Mouse (Mus musculus) hindbrain, embryonic 11.5 days (tissue): ENCODE measurements around the gene 4931406P16Rik. TPM values are rescaled to one million over a fixed set of nuclear protein-coding genes. Genes with fewer than 3 reads are reported as not detected.

Experiments
- ATAC-seq: fragments of 200-750 bp; cut with Nextera tagmentation; 2 replicates; pipeline ENCODE4 v1.8.0; 2017; ENCODE audit warnings: mild to moderate bottlenecking, moderate TSS enrichment, moderate library complexity; ENCODE audit not compliant: low FRiP score
- DNase-seq: peaks from one replicate; pipeline ENCODE4 v3.0.0-alpha.2; 2015; ENCODE audit warnings: low spot score
- H3K27ac ChIP-seq: fragments of 300-500 bp; sonication (generic); 2 replicates; pipeline ENCODE4 v1.5.1; 2014; ENCODE audit warnings: mild to moderate bottlenecking, low read depth, low read length
- H3K27me3 ChIP-seq: fragments of 300-500 bp; sonication (generic); 2 replicates; pipeline ENCODE4 v1.6.1; 2014; ENCODE audit warnings: mild to moderate bottlenecking, low read length, moderate library complexity, mixed read lengths; ENCODE audit not compliant: control insufficient read depth, insufficient read depth
- H3K36me3 ChIP-seq: fragments of 300-500 bp; sonication (generic); 2 replicates; pipeline ENCODE4 v1.6.1; 2014; ENCODE audit warnings: mild to moderate bottlenecking, low read length, moderate library complexity, mixed read lengths; ENCODE audit not compliant: control insufficient read depth, insufficient read depth
- H3K4me1 ChIP-seq: fragments of 300-500 bp; sonication (generic); replicated peaks from 2 replicates; pipeline ENCODE4 v1.6.1; 2014; ENCODE audit warnings: low read length, mixed read lengths; ENCODE audit not compliant: control insufficient read depth, insufficient read depth
- H3K4me2 ChIP-seq: fragments of 300-500 bp; sonication (generic); replicated peaks from 2 replicates; pipeline ENCODE4 v1.6.1; 2014; ENCODE audit warnings: mild to moderate bottlenecking, low read depth, low read length
- H3K4me3 ChIP-seq: fragments of 300-500 bp; sonication (generic); 2 replicates; pipeline ENCODE4 v1.5.1; 2014; ENCODE audit warnings: low read depth, low read length
- H3K9ac ChIP-seq: fragments of 300-500 bp; sonication (generic); 2 replicates; pipeline ENCODE4 v1.6.1; 2014; ENCODE audit warnings: low read depth, low read length
- H3K9me3 ChIP-seq: fragments of 300-500 bp; sonication (generic); 2 replicates; pipeline ENCODE4 v1.6.1; 2016; ENCODE audit warnings: low read length; ENCODE audit not compliant: control insufficient read depth
- WGBS: fragments of 180-500 bp; shearing (Covaris S2); extraction: QIAGEN DNeasy Blood & Tissue Kit; methylation state at CpG from one replicate; pipeline ENCODE4 v1.1.7; 2014; 5-methylcytosine and 5-hydroxymethylcytosine counted together
- polyA plus RNA-seq: library from polyadenylated mRNA; unstranded; fragments of >200 nt; fragmentation: Nextera tagmentation; extraction: Ambion mirVana; gene quantifications from 2 replicates; pipeline ENCODE4 v1.2.1, GENCODE M21; 2014

The 4931406P16Rik gene
- polyA plus RNA-seq, result 28.5 and 40.3 TPM in 2 replicates

GRCm38 (mm10) chr7:34313443-34313875 is at the start of gene 4931406P16Rik:
Gene 4931406P16Rik, minus strand, starts transcription at chr7:34313551.
- WGBS, result under 1% methylated on average over 33 of the region's 41 CpGs
- H3K36me3 ChIP-seq, result no peaks in the 10 kb centered on the region
- H3K4me1 ChIP-seq, result no peaks in the 10 kb centered on the region

DNA sequence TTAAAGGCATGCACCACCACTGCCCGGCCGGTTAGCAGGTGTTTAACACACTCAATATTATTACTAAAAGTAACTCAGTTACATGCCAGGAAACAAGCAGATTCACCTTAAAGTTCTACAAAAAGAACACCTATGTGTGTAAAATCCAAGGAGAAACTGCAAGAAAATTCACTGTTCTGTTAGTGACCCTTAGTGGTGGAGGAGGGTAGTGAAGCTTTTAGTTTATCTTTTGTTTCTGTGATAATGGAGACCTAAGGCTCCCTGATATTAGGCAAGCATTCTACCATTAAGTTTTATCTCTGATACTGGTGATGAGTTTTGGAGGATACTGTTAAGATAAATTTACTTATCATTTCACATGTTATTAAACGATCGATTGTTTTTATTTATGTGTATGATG is 42.3 kb upstream of the 4931406P16Rik start:
- H3K4me1 ChIP-seq, result no peaks in the 10 kb centered on the region
- no peak overlapping the region for H3K9ac ChIP-seq
- no peak overlapping the region for H3K4me3 ChIP-seq
- H3K27ac ChIP-seq, result no peak overlapping the region
- H3K9me3 ChIP-seq, result no peaks in the 10 kb centered on the region
- DNase-seq (no peak), ATAC-seq (no peak)
- peaks cover 13% of the 10 kb centered on the region for H3K36me3 ChIP-seq
- H3K27me3 ChIP-seq, result no peaks in the 10 kb centered on the region
- no peak overlapping the region for H3K4me2 ChIP-seq
- 94% methylated on average over 4 of the region's 4 CpGs for WGBS

More at GRCm38 (mm10) chr7:34313443-34313875, at the start of gene 4931406P16Rik:
- peak within 1 kb of the TSS; percentile 92 for H3K4me3 ChIP-seq
- peak; percentile 93 for DNase-seq
- peak within 1 kb of the TSS; percentile 85 for H3K27ac ChIP-seq
- peak within 1 kb of the TSS; percentile 80 for H3K9ac ChIP-seq
- peak; percentile 95 for ATAC-seq
- H3K27me3 ChIP-seq, result no peaks in the 10 kb centered on the region
- peak within 1 kb of the TSS; percentile 66 for H3K4me2 ChIP-seq
- H3K9me3 ChIP-seq, result no peaks in the 10 kb centered on the region

DNA sequence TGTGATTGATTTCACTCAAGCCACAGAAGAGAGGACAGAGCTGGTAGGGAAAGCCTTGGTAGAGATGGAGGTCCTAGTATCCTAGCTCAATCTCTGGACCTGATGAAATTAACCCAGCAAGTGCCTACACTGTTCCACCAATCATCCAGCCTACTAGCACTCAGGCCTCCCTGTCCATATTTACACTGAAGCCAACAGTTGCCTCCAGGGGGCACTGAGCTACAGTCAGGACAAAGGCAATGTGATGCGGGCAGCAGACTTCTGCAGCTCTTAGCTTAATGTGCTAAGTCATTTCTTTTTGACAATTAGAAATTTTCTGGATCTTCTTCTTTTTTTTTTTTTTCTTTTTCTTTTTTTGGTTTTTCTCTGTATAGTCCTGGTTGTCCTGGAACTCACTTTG is 38.6 kb upstream of the 4931406P16Rik start:
- ATAC-seq (no peak), DNase-seq (no peak)
- no peaks in the 10 kb centered on the region for H3K9me3 ChIP-seq
- no peak overlapping the region for H3K4me3 ChIP-seq
- 89% methylated on average over 1 of the region's 1 CpGs for WGBS
- H3K36me3 ChIP-seq, result peaks cover 16% of the 10 kb centered on the region
- no peak overlapping the region for H3K27ac ChIP-seq
- H3K4me1 ChIP-seq, result no peaks in the 10 kb centered on the region
- H3K27me3 ChIP-seq, result no peaks in the 10 kb centered on the region
- H3K4me2 ChIP-seq, result no peak overlapping the region
- H3K9ac ChIP-seq, result no peak overlapping the region

GRCm38 (mm10) chr7:34350166-34350565 is 36.8 kb upstream of the 4931406P16Rik start:
- no peak overlapping the region for H3K4me2 ChIP-seq
- no peaks in the 10 kb centered on the region for H3K9me3 ChIP-seq
- no peaks in the 10 kb centered on the region for H3K4me1 ChIP-seq
- ATAC-seq (no peak), DNase-seq (no peak)
- H3K27me3 ChIP-seq, result no peaks in the 10 kb centered on the region
- no peak overlapping the region for H3K4me3 ChIP-seq
- WGBS, result 96% methylated on average over 5 of the region's 5 CpGs
- no peak overlapping the region for H3K27ac ChIP-seq
- peaks cover 18% of the 10 kb centered on the region for H3K36me3 ChIP-seq
- no peak overlapping the region for H3K9ac ChIP-seq

DNA sequence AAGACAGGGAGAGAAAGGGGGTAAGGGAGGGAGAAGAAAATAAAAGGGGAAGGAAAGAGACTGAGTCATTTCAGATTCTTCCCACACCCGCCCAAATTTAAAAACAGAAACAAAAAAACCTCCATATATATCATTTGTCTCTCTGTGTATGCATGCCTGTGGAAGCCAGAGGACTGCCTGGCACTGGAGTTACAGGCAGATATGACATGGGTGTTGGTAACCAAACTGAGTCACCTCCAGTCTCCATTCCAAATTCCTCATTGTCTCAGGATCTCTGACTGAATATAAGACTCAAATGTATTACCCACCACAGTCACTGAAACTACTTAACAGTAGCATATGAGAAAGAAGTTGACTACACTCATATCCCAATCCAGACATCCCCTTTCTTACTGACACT is 34.7 kb upstream of the 4931406P16Rik start:
- no peak for ATAC-seq
- Histone ChIP-seq H3K9ac (no peak overlapping the region), H3K27me3 (no peaks in the 10 kb centered on the region), H3K9me3 (no peaks in the 10 kb centered on the region), H3K27ac (no peak overlapping the region), H3K4me2 (no peak overlapping the region), H3K4me1 (no peaks in the 10 kb centered on the region), H3K4me3 (no peak overlapping the region), H3K36me3 (peaks cover 18% of the 10 kb centered on the region)
- DNase-seq, result no peak
- WGBS, result 95% methylated on average over 1 of the region's 1 CpGs

DNA sequence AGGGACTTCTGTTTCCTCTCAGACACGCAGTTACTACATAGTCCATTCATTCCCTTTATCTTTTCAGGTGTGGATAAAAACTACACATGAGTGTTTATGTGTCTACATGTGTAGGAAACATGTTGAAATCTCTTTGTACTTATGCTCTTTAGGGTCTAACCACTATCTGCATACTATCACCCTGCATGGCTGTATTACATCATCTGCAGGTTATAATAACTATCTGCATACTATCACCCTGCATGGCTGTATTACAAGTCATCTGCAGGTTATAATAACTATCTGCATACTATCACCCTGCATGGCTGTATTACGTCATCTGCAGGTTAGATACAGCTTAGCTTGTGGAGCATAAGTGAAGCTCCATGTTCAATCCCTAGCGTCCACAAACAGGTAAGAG is 33.7 kb upstream of the 4931406P16Rik start:
- ATAC-seq, result no peak
- Histone ChIP-seq H3K9ac (no peak overlapping the region), H3K4me1 (no peaks in the 10 kb centered on the region), H3K36me3 (peaks cover 17% of the 10 kb centered on the region), H3K27me3 (no peaks in the 10 kb centered on the region), H3K4me2 (no peak overlapping the region), H3K9me3 (no peaks in the 10 kb centered on the region), H3K27ac (no peak overlapping the region), H3K4me3 (no peak overlapping the region)
- no peak for DNase-seq
- WGBS, result 95% methylated on average over 3 of the region's 3 CpGs

DNA sequence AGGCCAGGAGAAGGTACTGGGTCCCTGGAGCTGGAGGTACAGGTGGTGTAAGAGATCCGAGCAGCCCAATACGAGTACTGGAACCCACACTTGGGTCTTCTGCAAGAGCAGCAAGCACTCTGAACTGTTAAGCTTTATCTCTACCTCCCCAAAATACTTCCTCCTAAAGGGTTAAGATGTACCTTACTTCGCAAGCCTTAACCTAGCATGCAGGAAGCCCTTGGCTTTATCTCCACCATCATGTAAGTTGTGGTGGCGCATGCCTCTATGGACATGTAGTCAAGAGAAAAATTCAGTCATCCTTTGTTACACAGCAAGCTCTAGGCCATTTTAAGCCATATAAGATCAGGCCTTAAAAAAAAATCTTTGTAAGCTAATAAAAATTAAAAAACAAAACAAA is 33.2 kb upstream of the 4931406P16Rik start:
- no peak overlapping the region for H3K9ac ChIP-seq
- DNase-seq (no peak), ATAC-seq (no peak)
- H3K27ac ChIP-seq, result no peak overlapping the region
- H3K4me3 ChIP-seq, result no peak overlapping the region
- H3K27me3 ChIP-seq, result no peaks in the 10 kb centered on the region
- H3K4me1 ChIP-seq, result no peaks in the 10 kb centered on the region
- 95% methylated on average over 4 of the region's 4 CpGs for WGBS
- no peaks in the 10 kb centered on the region for H3K9me3 ChIP-seq
- no peak overlapping the region for H3K4me2 ChIP-seq
- H3K36me3 ChIP-seq, result peaks cover 16% of the 10 kb centered on the region

DNA sequence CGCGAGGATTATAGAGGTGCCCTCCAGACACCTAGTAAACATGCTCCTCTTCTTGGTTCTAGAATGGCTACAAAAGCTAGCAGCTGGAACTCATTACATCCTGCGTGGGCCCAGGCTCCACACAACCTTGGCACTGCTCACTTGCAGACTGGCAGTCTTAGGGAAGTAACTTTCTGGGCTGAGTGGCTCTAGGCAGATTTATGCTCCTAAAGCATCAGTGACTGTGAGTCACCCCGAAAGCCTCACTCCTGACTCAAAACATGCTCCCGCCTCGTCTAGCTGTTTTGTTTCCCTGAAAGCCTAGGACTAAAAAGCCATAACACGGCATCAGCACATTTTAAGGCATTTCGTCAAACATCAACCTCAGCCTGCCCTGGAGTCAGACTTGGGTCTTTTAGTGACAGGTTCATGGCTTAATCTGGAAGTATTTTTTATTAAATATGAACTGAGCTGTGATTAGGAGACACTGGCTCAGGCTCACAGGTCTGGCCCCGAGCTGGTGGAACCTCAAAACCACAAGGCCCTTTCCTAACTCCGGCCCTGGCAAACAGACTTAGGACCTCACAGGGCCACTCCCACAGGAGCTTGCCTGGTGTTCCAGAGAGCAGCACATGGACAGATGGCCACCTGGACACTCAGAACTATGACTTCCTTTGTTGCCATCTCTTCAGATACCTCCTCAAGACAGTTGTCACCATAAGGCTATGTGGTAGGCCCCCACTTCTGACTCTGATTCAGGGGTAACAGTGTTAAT is 28.9 kb upstream of the 4931406P16Rik start:
- H3K27me3 ChIP-seq, result no peaks in the 10 kb centered on the region
- no peak overlapping the region for H3K9ac ChIP-seq
- H3K36me3 ChIP-seq, result peaks cover 7% of the 10 kb centered on the region
- 93% methylated on average over 10 of the region's 10 CpGs for WGBS
- no peaks in the 10 kb centered on the region for H3K9me3 ChIP-seq
- ATAC-seq (no peak), DNase-seq (no peak)
- H3K4me1 ChIP-seq, result no peaks in the 10 kb centered on the region
- no peak overlapping the region for H3K4me2 ChIP-seq
- no peak overlapping the region for H3K4me3 ChIP-seq
- no peak overlapping the region for H3K27ac ChIP-seq

GRCm38 (mm10) chr7:34340841-34341240 is 27.5 kb upstream of the 4931406P16Rik start:
- no peak for ATAC-seq
- WGBS, result 91% methylated on average over 5 of the region's 5 CpGs
- no peak overlapping the region for H3K4me3 ChIP-seq
- no peaks in the 10 kb centered on the region for H3K4me1 ChIP-seq
- H3K27me3 ChIP-seq, result no peaks in the 10 kb centered on the region
- peaks cover 7% of the 10 kb centered on the region for H3K36me3 ChIP-seq
- H3K9ac ChIP-seq, result no peak overlapping the region
- no peak for DNase-seq
- H3K4me2 ChIP-seq, result no peak overlapping the region
- H3K9me3 ChIP-seq, result no peaks in the 10 kb centered on the region
- no peak overlapping the region for H3K27ac ChIP-seq
